Mouse (Mus musculus) kidney, embryonic 16.5 days (tissue): ENCODE measurements around the gene Ezh1. TPM values are rescaled to one million over a fixed set of nuclear protein-coding genes. Genes with fewer than 3 reads are reported as not detected.

Source experiments
- ATAC-seq: fragments of 200-750 bp; cut with Nextera tagmentation; 2 replicates; pipeline ENCODE4 v1.8.0; 2017; ENCODE audit warnings: moderate TSS enrichment; ENCODE audit not compliant: low FRiP score, low TSS enrichment
- H3K27ac ChIP-seq: fragments of 300-500 bp; sonication (generic); 2 replicates; pipeline ENCODE4 v1.5.1; 2014; ENCODE audit warnings: low read length
- H3K27me3 ChIP-seq: fragments of 300-500 bp; sonication (generic); 2 replicates; pipeline ENCODE4 v1.6.1; 2014; ENCODE audit warnings: low read length, control low read depth, mixed read lengths; ENCODE audit not compliant: insufficient read depth
- H3K36me3 ChIP-seq: fragments of 300-500 bp; sonication (generic); 2 replicates; pipeline ENCODE4 v1.6.1; 2014; ENCODE audit warnings: low read length, control low read depth, mixed read lengths; ENCODE audit not compliant: insufficient read depth
- H3K4me1 ChIP-seq: fragments of 300-500 bp; sonication (generic); 2 replicates; pipeline ENCODE4 v1.6.1; 2014; ENCODE audit warnings: low read length, control low read depth, mixed read lengths; ENCODE audit not compliant: insufficient read depth
- H3K4me2 ChIP-seq: fragments of 300-500 bp; sonication (generic); replicated peaks from 2 replicates; pipeline ENCODE4 v1.6.1; 2014; ENCODE audit warnings: low read depth, low read length
- H3K4me3 ChIP-seq: fragments of 300-500 bp; sonication (generic); 2 replicates; pipeline ENCODE4 v1.5.1; 2014; ENCODE audit warnings: mild to moderate bottlenecking, low read length
- H3K9ac ChIP-seq: fragments of 300-500 bp; sonication (generic); replicated peaks from 2 replicates; pipeline ENCODE4 v1.6.1; 2014; ENCODE audit warnings: low read length
- H3K9me3 ChIP-seq: fragments of 300-500 bp; sonication (generic); 2 replicates; pipeline ENCODE4 v1.6.1; 2016; ENCODE audit warnings: low read length, control low read depth
- WGBS: fragments of 180-500 bp; shearing (Covaris S2); extraction: QIAGEN DNeasy Blood & Tissue Kit; methylation state at CpG from one replicate; pipeline ENCODE4 v1.1.7; 2014; 5-methylcytosine and 5-hydroxymethylcytosine counted together
- polyA plus RNA-seq: library from polyadenylated mRNA; unstranded; fragments of >200 nt; fragmentation: Nextera tagmentation; extraction: Ambion mirVana; gene quantifications from 2 replicates; pipeline ENCODE4 v1.2.1, GENCODE M21; 2015

The Ezh1 gene
- polyA plus RNA-seq, 1 experiment from 2014 or later, result 25.1 TPM

- Histone ChIP-seq H3K4me2 (peak within 1 kb of the TSS; percentile 82), H3K9me3 (no peaks in the 10 kb centered on the region), H3K27ac (peak within 1 kb of the TSS; percentile 44; the same call in 1 of the 2 replicates), H3K27me3 (no peaks in the 10 kb centered on the region), H3K4me3 (peak within 1 kb of the TSS; percentile 48), H3K9ac (peak within 1 kb of the TSS; percentile 69), H3K4me1 (peaks cover 12% of the 10 kb centered on the region), H3K36me3 (no peaks in the 10 kb centered on the region)
- 3% methylated on average over 36 of the region's 36 CpGs for WGBS
- ATAC-seq, result peak; percentile 77
Observed at GRCm38 (mm10) chr11:101155728-101156371, 70.4 kb downstream of the Ezh1 start, which contains the start of gene Tubg2. TSS of gene Tubg2 (plus strand) at chr11:101155907.

- Histone ChIP-seq H3K4me1 (peaks cover 12% of the 10 kb centered on the region), H3K4me3 (no peak overlapping the region), H3K9ac (no peak overlapping the region), H3K4me2 (no peak overlapping the region), H3K27ac (no peak overlapping the region), H3K27me3 (no peaks in the 10 kb centered on the region), H3K36me3 (no peaks in the 10 kb centered on the region), H3K9me3 (no peaks in the 10 kb centered on the region)
- 71% methylated on average over 6 of the region's 6 CpGs for WGBS
- ATAC-seq, result no peak
Observed at GRCm38 (mm10) chr11:101155151-101155550, 71.1 kb downstream of the Ezh1 start.

- no peaks in the 10 kb centered on the region for H3K9me3 ChIP-seq
- H3K27ac ChIP-seq, result no peak overlapping the region
- H3K4me1 ChIP-seq, result peaks cover 14% of the 10 kb centered on the region
- no peak overlapping the region for H3K4me2 ChIP-seq
- H3K9ac ChIP-seq, result no peak overlapping the region
- no peaks in the 10 kb centered on the region for H3K27me3 ChIP-seq
- no peak for ATAC-seq
- no peaks in the 10 kb centered on the region for H3K36me3 ChIP-seq
- H3K4me3 ChIP-seq, result no peak overlapping the region
Observed at GRCm38 (mm10) chr11:101154648-101155047, 71.6 kb downstream of the Ezh1 start.

- H3K4me1 ChIP-seq, result peaks cover 30% of the 10 kb centered on the region
- H3K9ac ChIP-seq, result no peak overlapping the region
- H3K36me3 ChIP-seq, result no peaks in the 10 kb centered on the region
- no peaks in the 10 kb centered on the region for H3K27me3 ChIP-seq
- no peak overlapping the region for H3K4me3 ChIP-seq
- no peak for ATAC-seq
- no peak overlapping the region for H3K27ac ChIP-seq
- H3K4me2 ChIP-seq, result no peak overlapping the region
- 64% methylated on average over 1 of the region's 1 CpGs for WGBS
- H3K9me3 ChIP-seq, result no peaks in the 10 kb centered on the region
Observed at GRCm38 (mm10) chr11:101152825-101153224, 73.4 kb downstream of the Ezh1 start.

GRCm38 (mm10) chr11:101151063-101151462, 75.2 kb downstream of the Ezh1 start:
- Histone ChIP-seq H3K4me1 (peaks cover 26% of the 10 kb centered on the region), H3K4me3 (no peak overlapping the region), H3K9me3 (no peaks in the 10 kb centered on the region), H3K27me3 (no peaks in the 10 kb centered on the region), H3K27ac (no peak overlapping the region), H3K9ac (no peak overlapping the region), H3K36me3 (no peaks in the 10 kb centered on the region), H3K4me2 (no peak overlapping the region)
- WGBS, result 79% methylated on average over 2 of the region's 2 CpGs
- no peak for ATAC-seq

- H3K4me2 ChIP-seq, result no peak overlapping the region
- H3K4me3 ChIP-seq, result no peak overlapping the region
- H3K9me3 ChIP-seq, result no peaks in the 10 kb centered on the region
- H3K36me3 ChIP-seq, result no peaks in the 10 kb centered on the region
- H3K4me1 ChIP-seq, result peaks cover 18% of the 10 kb centered on the region
- no peaks in the 10 kb centered on the region for H3K27me3 ChIP-seq
- peak overlapping the region; percentile 87 for H3K27ac ChIP-seq
- WGBS, result 17% methylated on average over 9 of the region's 9 CpGs
- H3K9ac ChIP-seq, result peak overlapping the region; percentile 48
- peak; percentile 83 for ATAC-seq
Observed at GRCm38 (mm10) chr11:101149178-101150105, 76.8 kb downstream of the Ezh1 start.

GRCm38 (mm10) chr11:101148751-101149150, 77.5 kb downstream of the Ezh1 start:
- Histone ChIP-seq H3K4me3 (no peak overlapping the region), H3K9ac (peak overlapping the region; percentile 48), H3K27me3 (no peaks in the 10 kb centered on the region), H3K27ac (peak overlapping the region; percentile 87), H3K36me3 (no peaks in the 10 kb centered on the region), H3K4me1 (peaks cover 21% of the 10 kb centered on the region), H3K4me2 (no peak overlapping the region), H3K9me3 (no peaks in the 10 kb centered on the region)
- WGBS, result 43% methylated on average over 10 of the region's 10 CpGs
- 0 out of 2 replicates have a peak, but pooled peaks have one; percentile 17 for ATAC-seq

- Histone ChIP-seq H3K9ac (no peak overlapping the region), H3K36me3 (no peaks in the 10 kb centered on the region), H3K4me2 (no peak overlapping the region), H3K4me1 (peaks cover 22% of the 10 kb centered on the region), H3K9me3 (no peaks in the 10 kb centered on the region), H3K4me3 (no peak overlapping the region), H3K27ac (no peak overlapping the region), H3K27me3 (no peaks in the 10 kb centered on the region)
- WGBS, result 29% methylated on average over 10 of the region's 10 CpGs
- ATAC-seq, result no peak
Observed at GRCm38 (mm10) chr11:101146377-101146776, 79.9 kb downstream of the Ezh1 start.

- Histone ChIP-seq H3K27ac (peak overlapping the region; percentile 68; the same call in 1 of the 2 replicates), H3K9me3 (no peaks in the 10 kb centered on the region), H3K4me2 (peak overlapping the region; percentile 70), H3K4me1 (peaks cover 31% of the 10 kb centered on the region), H3K4me3 (peak overlapping the region; percentile 33), H3K9ac (peak overlapping the region; percentile 61), H3K27me3 (no peaks in the 10 kb centered on the region), H3K36me3 (no peaks in the 10 kb centered on the region)
- peak; percentile 46; the same call in 1 of the 2 replicates for ATAC-seq
- 18% methylated on average over 18 of the region's 19 CpGs for WGBS
Observed at GRCm38 (mm10) chr11:101143338-101144225, 82.7 kb downstream of the Ezh1 start.
